Comparison of ENCODE assay signal across 17 mouse cellular contexts in genomic region chr4:126536865-126537264, GRCm38 (mm10). TPM values are rescaled to one million over a fixed set of nuclear protein-coding genes. Genes with fewer than 3 reads are reported as not detected.
DNase-seq lines count a peak whose midpoint lies in the region; ATAC-seq and TF ChIP-seq lines count a peak whose summit lies in the region.
"Had no signal": no experiment of that assay in that cellular context is flagged by ENCODE, and none has a peak within 500 bp of the region (broad histone marks: within the 10 kb centered on the region; RNA-seq: fewer than 3 reads in every experiment).

No protein-coding gene starts in this region.

- no peak overlapping the region for H3K4me2 ChIP-seq in liver, embryonic 13.5 days
- no peak overlapping the region for H3K4me2 ChIP-seq in hindbrain, embryonic 13.5 days
- no peak overlapping the region for H3K4me2 ChIP-seq in midbrain, embryonic 11.5 days
- H3K4me2 ChIP-seq: forebrain, embryonic 15.5 days; hindbrain, embryonic 14.5 days; limb, embryonic 15.5 days had no signal

- H3K9me3 ChIP-seq in heart, embryonic 10.5 days = no peaks in the 10 kb centered on the region
- no peaks in the 10 kb centered on the region for H3K9me3 ChIP-seq in MEL (replicated peaks; ENCODE audit: insufficient read depth, low read length)
- H3K9me3 ChIP-seq in liver, embryonic 13.5 days (replicated peaks) = no peaks in the 10 kb centered on the region
- no peaks in the 10 kb centered on the region for H3K9me3 ChIP-seq in hindbrain, embryonic 13.5 days
- no peaks in the 10 kb centered on the region for H3K9me3 ChIP-seq in midbrain, embryonic 11.5 days (ENCODE audit: control insufficient read depth, low read length)
- H3K9me3 ChIP-seq: forebrain, embryonic 15.5 days; limb, embryonic 15.5 days had no signal

- TF ChIP-seq RAD21 in MEL (IDR thresholded peaks at IDR 0.05; ENCODE audit: low read depth, low read length) = no peak

- 0 out of 2 replicates have a peak, but pooled peaks have one; percentile 11 for ATAC-seq in liver, embryonic 13.5 days (ENCODE audit: low read depth)
- ATAC-seq in hindbrain, embryonic 13.5 days (ENCODE audit: low FRiP score) = no peak
- no peak for ATAC-seq in midbrain, embryonic 11.5 days (ENCODE audit: low FRiP score)
- ATAC-seq: forebrain, embryonic 15.5 days; intestine, postnatal 0 days had no signal

- peak; percentile 13 for DNase-seq in heart, adult 8-10 months (ENCODE audit: low spot score)
- DNase-seq in heart, embryonic 10.5 days (ENCODE audit: low spot score) = no peak
- peak; percentile 88 for DNase-seq in MEL (ENCODE audit: low read depth, low spot score)
- no peak for DNase-seq in liver, embryonic 13.5 days
- DNase-seq in skeletal muscle tissue, adult 2 months (ENCODE audit: low read depth, low spot score) = peak; percentile 36
- DNase-seq in adrenal gland, adult 8-10 months = no peak
- no peak for DNase-seq in midbrain, embryonic 11.5 days (ENCODE audit: low spot score, missing footprints)
- DNase-seq: cerebellum, adult 11-12 months; kidney, postnatal 25 days; right cerebral cortex, postnatal 25 days; thymus, postnatal 25 days had no signal

- no peak for TF ChIP-seq CTCF in MEL (IDR thresholded peaks at IDR 0.05 in 2 of 3, conservative IDR thresholded peaks at IDR 0.05 in 1 of 3; ENCODE audit: control insufficient read depth in 1 of 3, insufficient read depth in 1 of 3, low read depth in 2 of 3, low read length in 3 of 3, poor library complexity in 1 of 3, severe bottlenecking in 1 of 3)

- WGBS in heart, embryonic 10.5 days = 64% methylated on average over 5 of the region's 5 CpGs
- WGBS in liver, embryonic 13.5 days (ENCODE audit: insufficient replicate concordance) = 13% methylated on average over 5 of the region's 5 CpGs
- 70% methylated on average over 5 of the region's 5 CpGs for WGBS in hindbrain, embryonic 13.5 days
- 81% methylated on average over 5 of the region's 5 CpGs for WGBS in midbrain, embryonic 11.5 days

- H3K27me3 ChIP-seq in heart, embryonic 10.5 days (ENCODE audit: insufficient read depth, poor library complexity, severe bottlenecking) = peaks cover 10% of the 10 kb centered on the region; the same call in 1 of the 2 replicates
- H3K27me3 ChIP-seq in MEL (ENCODE audit: control insufficient read depth in 1 of 2, insufficient read depth in 2 of 2, low read length in 2 of 2) = peaks cover 0 to 5% of the 10 kb centered on the region in 2 experiments; a peak in 3 of 4 replicates
- H3K27me3 ChIP-seq in liver, embryonic 13.5 days = peaks cover 29% of the 10 kb centered on the region
- H3K27me3 ChIP-seq in hindbrain, embryonic 13.5 days = no peaks in the 10 kb centered on the region
- no peaks in the 10 kb centered on the region for H3K27me3 ChIP-seq in midbrain, embryonic 11.5 days (ENCODE audit: control insufficient read depth, insufficient read depth, low read length)
- H3K27me3 ChIP-seq: forebrain, embryonic 15.5 days; limb, embryonic 15.5 days had no signal

- H3K36me3 ChIP-seq in heart, embryonic 10.5 days = no peaks in the 10 kb centered on the region
- peaks cover 0 to 8% of the 10 kb centered on the region in 2 experiments; a peak in 2 of 4 replicates for H3K36me3 ChIP-seq in MEL (ENCODE audit: control insufficient read depth in 1 of 2, insufficient read depth in 2 of 2, low read length in 2 of 2)
- H3K36me3 ChIP-seq in liver, embryonic 13.5 days = no peaks in the 10 kb centered on the region
- no peaks in the 10 kb centered on the region for H3K36me3 ChIP-seq in hindbrain, embryonic 13.5 days
- no peaks in the 10 kb centered on the region for H3K36me3 ChIP-seq in midbrain, embryonic 11.5 days (ENCODE audit: control insufficient read depth, insufficient read depth, low read length)
- H3K36me3 ChIP-seq: forebrain, embryonic 15.5 days; G1E; limb, embryonic 15.5 days had no signal

- H3K4me3 ChIP-seq in heart, embryonic 10.5 days = no peak overlapping the region
- H3K4me3 ChIP-seq in MEL (ENCODE audit: control insufficient read depth in 1 of 2, insufficient read depth in 1 of 2, low read depth in 2 of 2, low read length in 2 of 2) = no peak overlapping the region
- no peak overlapping the region for H3K4me3 ChIP-seq in liver, embryonic 13.5 days (replicated peaks)
- H3K4me3 ChIP-seq in hindbrain, embryonic 13.5 days = no peak overlapping the region
- no peak overlapping the region for H3K4me3 ChIP-seq in midbrain, embryonic 11.5 days (ENCODE audit: low read depth, low read length)
- H3K4me3 ChIP-seq: forebrain, embryonic 15.5 days; limb, embryonic 15.5 days had no signal

- no peaks in the 10 kb centered on the region; the same call in 1 of the 2 replicates for H3K79me2 ChIP-seq in MEL (ENCODE audit: control insufficient read depth, insufficient read depth, low read length, poor library complexity)

- H3K27ac ChIP-seq in heart, embryonic 10.5 days = no peak overlapping the region
- H3K27ac ChIP-seq in MEL (ENCODE audit: control insufficient read depth, low read depth, low read length) = peak overlapping the region; percentile 34
- H3K27ac ChIP-seq in liver, embryonic 13.5 days = no peak overlapping the region
- no peak overlapping the region for H3K27ac ChIP-seq in hindbrain, embryonic 13.5 days
- H3K27ac ChIP-seq in midbrain, embryonic 11.5 days (ENCODE audit: low read depth, low read length) = no peak overlapping the region
- H3K27ac ChIP-seq: forebrain, embryonic 15.5 days; hindbrain, embryonic 14.5 days; limb, embryonic 15.5 days had no signal

- peak overlapping the region; percentile 8; the same call in 1 of the 2 replicates for H3K9ac ChIP-seq in MEL (ENCODE audit: control insufficient read depth, low read depth, low read length, poor library complexity, severe bottlenecking)
- no peak overlapping the region for H3K9ac ChIP-seq in liver, embryonic 13.5 days
- H3K9ac ChIP-seq in hindbrain, embryonic 13.5 days = no peak overlapping the region
- no peak overlapping the region for H3K9ac ChIP-seq in midbrain, embryonic 11.5 days (ENCODE audit: low read length)
- H3K9ac ChIP-seq: forebrain, embryonic 15.5 days; hindbrain, embryonic 14.5 days; limb, embryonic 15.5 days had no signal

- TF ChIP-seq POLR2A in MEL (IDR thresholded peaks at IDR 0.05; ENCODE audit: control insufficient read depth in 1 of 2, insufficient read depth in 1 of 2, low read depth in 1 of 2, low read length in 2 of 2, poor library complexity in 1 of 2) = peak in 1 of 2 experiments; percentile 37; a peak in 1 of 4 replicates

- peak; percentile 51 to 77; a peak in 2 of 4 replicates for TF ChIP-seq EP300 in MEL (IDR thresholded peaks at IDR 0.05; ENCODE audit: low read depth in 1 of 2, low read length in 2 of 2)

- 0 out of 2 replicates have a peak, but pooled peaks cover 9% of the 10 kb centered on the region for H3K4me1 ChIP-seq in heart, embryonic 10.5 days
- peaks cover 2 to 9% of the 10 kb centered on the region in 2 experiments; a peak in 3 of 4 replicates for H3K4me1 ChIP-seq in MEL (ENCODE audit: control insufficient read depth in 1 of 2, insufficient read depth in 2 of 2, low read length in 2 of 2)
- H3K4me1 ChIP-seq in liver, embryonic 13.5 days (replicated peaks) = peaks cover 8% of the 10 kb centered on the region; the same call in 1 of the 2 replicates
- H3K4me1 ChIP-seq in hindbrain, embryonic 13.5 days (replicated peaks) = peaks cover 12% of the 10 kb centered on the region
- peaks cover 7% of the 10 kb centered on the region; the same call in 1 of the 2 replicates for H3K4me1 ChIP-seq in midbrain, embryonic 11.5 days (ENCODE audit: control insufficient read depth, insufficient read depth, low read length)

TF ChIP-seq in MEL, 35 proteins besides CTCF, POLR2A, EP300 and RAD21 (continues in another document):
- TF ChIP-seq UBTF (IDR thresholded peaks at IDR 0.05; ENCODE audit: borderline replicate concordance, insufficient read depth, low read depth, low read length) = no peak
- TF ChIP-seq HCFC1 (IDR thresholded peaks at IDR 0.05; ENCODE audit: low read depth, low read length) = 0 out of 2 replicates have a peak, but pooled peaks have one; percentile 39
- no peak for TF ChIP-seq USF1 (IDR thresholded peaks at IDR 0.05; ENCODE audit: low read depth, low read length)
- peak; percentile 57 for TF ChIP-seq RCOR1 (IDR thresholded peaks at IDR 0.05; ENCODE audit: low read depth, low read length)
- TF ChIP-seq ELF1 (IDR thresholded peaks at IDR 0.05; ENCODE audit: low read depth, low read length) = peak; percentile 56
- no peak for TF ChIP-seq KAT2A (conservative IDR thresholded peaks at IDR 0.05; ENCODE audit: low read depth, low read length)
- no peak for TF ChIP-seq NRF1 (IDR thresholded peaks at IDR 0.05; ENCODE audit: insufficient read depth, low read depth, low read length, poor library complexity, severe bottlenecking)
- TF ChIP-seq SIN3A (IDR thresholded peaks at IDR 0.05; ENCODE audit: low read length) = peak; percentile 83
- peak; percentile 23; the same call in 1 of the 2 replicates for TF ChIP-seq GATA1 (IDR thresholded peaks at IDR 0.05; ENCODE audit: low read depth, low read length)
- TF ChIP-seq TBP (IDR thresholded peaks at IDR 0.05; ENCODE audit: low read depth, low read length) = peak; percentile 57; the same call in 1 of the 2 replicates
- peak; percentile 92 for TF ChIP-seq MYC (IDR thresholded peaks at IDR 0.05; ENCODE audit: low read depth, low read length)

RNA-seq across cellular contexts. Expression of gene Ago4, which starts 3.6 kb away (rescaled TPM):
- total RNA-seq in heart, adult 8-10 months (2022) = 10 to 100 TPM; 10.4 to 14.5 (median 12.1) TPM
- 0.64 and 0.65 TPM in 2 replicates for polyA plus RNA-seq in heart, embryonic 10.5 days (2016; fragmentation: Nextera tagmentation; extraction: Ambion mirVana)
- total RNA-seq in MEL (2012; rRNA removed) = 0.39 and 0.42 TPM in 2 replicates
- polyA plus RNA-seq in MEL (2012; ENCODE audit: insufficient read depth in 1 of 2, insufficient read length in 2 of 2, low read depth in 1 of 2, low replicate concordance in 2 of 2, missing spikeins in 1 of 2) = 1 to 10 TPM in 1 of 2 experiments, not detected in 1; 1.8 TPM
- polyA plus RNA-seq in liver, embryonic 13.5 days (2015; fragmentation: Nextera tagmentation; extraction: Ambion mirVana) = 0.14 and 0.17 TPM in 2 replicates
- 9.9 and 10.0 TPM in 2 replicates for polyA plus RNA-seq in hindbrain, embryonic 13.5 days (2015; fragmentation: Nextera tagmentation; extraction: Ambion mirVana)
- 1 to 10 TPM; 4.9 to 9.2 (median 7.6) TPM for total RNA-seq in adrenal gland, adult 8-10 months (2022)
- 3.0 and 3.6 TPM in 2 replicates for polyA plus RNA-seq in midbrain, embryonic 11.5 days (2014; fragmentation: Nextera tagmentation; extraction: Ambion mirVana)
- polyA plus RNA-seq: G1E had no signal

RNA-seq across cellular contexts. Expression of gene Clspn, which starts 19.9 kb away (rescaled TPM):
- under 1 TPM; 0.16 to 0.69 (median 0.50) TPM for total RNA-seq in heart, adult 8-10 months (2022)
- polyA plus RNA-seq in heart, embryonic 10.5 days (2016; fragmentation: Nextera tagmentation; extraction: Ambion mirVana) = 28.8 and 34.0 TPM in 2 replicates
- total RNA-seq in MEL (2012; rRNA removed) = 42.0 and 46.9 TPM in 2 replicates
- polyA plus RNA-seq in MEL (2012; ENCODE audit: insufficient read depth in 1 of 2, insufficient read length in 2 of 2, low read depth in 1 of 2, low replicate concordance in 2 of 2, missing spikeins in 1 of 2) = 100 to 1,000 TPM in 1 of 2 experiments, 10 to 100 TPM in 1; 64.0 to 618 TPM
- polyA plus RNA-seq in liver, embryonic 13.5 days (2015; fragmentation: Nextera tagmentation; extraction: Ambion mirVana) = 48.1 and 52.9 TPM in 2 replicates
- 8.7 and 9.0 TPM in 2 replicates for polyA plus RNA-seq in hindbrain, embryonic 13.5 days (2015; fragmentation: Nextera tagmentation; extraction: Ambion mirVana)
- 1 to 10 TPM in 3 of 4 experiments, under 1 TPM in 1; 0.44 to 1.8 (median 1.0) TPM for total RNA-seq in adrenal gland, adult 8-10 months (2022)
- 50.4 and 54.4 TPM in 2 replicates for polyA plus RNA-seq in midbrain, embryonic 11.5 days (2014; fragmentation: Nextera tagmentation; extraction: Ambion mirVana)

Comparison
In these comparisons a context has a peak if more than half of its experiments do, and no peak if none do; other contexts are left out.
1. DNase-seq: peak in heart, adult 8-10 months (single experiment), MEL (single experiment) and skeletal muscle tissue, adult 2 months (single experiment); none in heart, embryonic 10.5 days (single experiment), liver, embryonic 13.5 days (single experiment), adrenal gland, adult 8-10 months (single experiment) and midbrain, embryonic 11.5 days (single experiment).